Mouse (Mus musculus) midbrain, embryonic 14.5 days (tissue): ENCODE results near the gene 2010111I01Rik. TPM values are rescaled to one million over a fixed set of nuclear protein-coding genes. Genes with fewer than 3 reads are reported as not detected.
A peak's percentile ranks its signal among the peaks of the same experiment; 100 is the strongest.

Experiments
- ATAC-seq: fragments of 200-750 bp; cut with Nextera tagmentation; 2 replicates; pipeline ENCODE4 v1.8.0; 2017; ENCODE audit warnings: moderate number of reproducible peaks, moderate library complexity; ENCODE audit not compliant: low FRiP score, low TSS enrichment
- DNase-seq: peaks from one replicate; pipeline ENCODE4 v3.0.0-alpha.2; 2015
- H3K27ac ChIP-seq: fragments of 300-500 bp; sonication (generic); replicated peaks from 2 replicates; pipeline ENCODE4 v1.5.1; 2014; ENCODE audit warnings: mild to moderate bottlenecking, low read depth, low read length, moderate library complexity
- H3K27me3 ChIP-seq: fragments of 300-500 bp; sonication (generic); 2 replicates; pipeline ENCODE4 v1.6.1; 2014; ENCODE audit warnings: low read length, control low read depth, mixed read lengths; ENCODE audit not compliant: control insufficient read depth, insufficient read depth
- H3K36me3 ChIP-seq: fragments of 300-500 bp; sonication (generic); 2 replicates; pipeline ENCODE4 v1.6.1; 2014; ENCODE audit warnings: low read length, control low read depth; ENCODE audit not compliant: control insufficient read depth, insufficient read depth
- H3K4me1 ChIP-seq: fragments of 300-500 bp; sonication (generic); 2 replicates; pipeline ENCODE4 v1.6.1; 2014; ENCODE audit warnings: mild to moderate bottlenecking, antibody characterized with exemption, low read length, control low read depth; ENCODE audit not compliant: control insufficient read depth, insufficient read depth
- H3K4me2 ChIP-seq: fragments of 300-500 bp; sonication (generic); 2 replicates; pipeline ENCODE4 v1.6.1; 2014; ENCODE audit warnings: mild to moderate bottlenecking, low read length, moderate library complexity
- H3K4me3 ChIP-seq: fragments of 300-500 bp; sonication (generic); replicated peaks from 2 replicates; pipeline ENCODE4 v1.5.1; 2014; ENCODE audit warnings: low read depth, low read length
- H3K9ac ChIP-seq: fragments of 300-500 bp; sonication (generic); replicated peaks from 2 replicates; pipeline ENCODE4 v1.6.1; 2014; ENCODE audit warnings: mild to moderate bottlenecking, low read length, moderate library complexity
- H3K9me3 ChIP-seq: fragments of 300-500 bp; sonication (generic); 2 replicates; pipeline ENCODE4 v1.6.1; 2016; ENCODE audit warnings: low read length, control low read depth, mixed read lengths; ENCODE audit not compliant: control insufficient read depth
- WGBS: fragments of 180-500 bp; shearing (Covaris S2); extraction: QIAGEN DNeasy Blood & Tissue Kit; methylation state at CpG from one replicate; pipeline ENCODE4 v1.1.7; 2014; 5-methylcytosine and 5-hydroxymethylcytosine counted together
- polyA plus RNA-seq: library from polyadenylated mRNA; unstranded; fragments of >200 nt; fragmentation: Nextera tagmentation; extraction: Ambion mirVana; gene quantifications from 2 replicates; pipeline ENCODE4 v1.2.1, GENCODE M21; 2014

Gene 2010111I01Rik
- polyA plus RNA-seq, 1 experiment from 2014 or later = 32.0 TPM

DNA sequence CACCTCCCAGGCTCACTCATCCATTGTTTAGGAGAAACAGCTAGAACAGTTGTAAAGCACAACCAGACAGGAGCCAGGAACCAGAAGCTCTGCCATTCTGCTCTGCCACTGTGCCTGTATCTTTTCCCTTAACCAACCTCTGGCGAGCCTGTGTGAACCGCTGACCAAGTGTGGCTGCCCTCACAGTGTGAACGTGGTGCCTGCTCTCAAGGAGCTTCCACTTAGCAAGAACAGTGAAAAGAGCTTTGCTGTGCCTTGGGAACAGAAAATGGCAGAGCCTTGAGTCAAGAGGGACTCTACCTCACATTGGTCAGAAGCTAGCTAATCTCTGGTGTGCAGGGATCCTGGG, 207.4 kb downstream of the 2010111I01Rik start:
- Histone ChIP-seq H3K9ac (no peak overlapping the region), H3K27ac (no peak overlapping the region), H3K27me3 (no peaks in the 10 kb centered on the region), H3K4me3 (no peak overlapping the region), H3K9me3 (no peaks in the 10 kb centered on the region), H3K4me2 (no peak overlapping the region), H3K4me1 (peaks cover 5% of the 10 kb centered on the region), H3K36me3 (no peaks in the 10 kb centered on the region)
- ATAC-seq (no peak), DNase-seq (no peak)
- WGBS = 76% methylated on average over 3 of the region's 3 CpGs

DNA sequence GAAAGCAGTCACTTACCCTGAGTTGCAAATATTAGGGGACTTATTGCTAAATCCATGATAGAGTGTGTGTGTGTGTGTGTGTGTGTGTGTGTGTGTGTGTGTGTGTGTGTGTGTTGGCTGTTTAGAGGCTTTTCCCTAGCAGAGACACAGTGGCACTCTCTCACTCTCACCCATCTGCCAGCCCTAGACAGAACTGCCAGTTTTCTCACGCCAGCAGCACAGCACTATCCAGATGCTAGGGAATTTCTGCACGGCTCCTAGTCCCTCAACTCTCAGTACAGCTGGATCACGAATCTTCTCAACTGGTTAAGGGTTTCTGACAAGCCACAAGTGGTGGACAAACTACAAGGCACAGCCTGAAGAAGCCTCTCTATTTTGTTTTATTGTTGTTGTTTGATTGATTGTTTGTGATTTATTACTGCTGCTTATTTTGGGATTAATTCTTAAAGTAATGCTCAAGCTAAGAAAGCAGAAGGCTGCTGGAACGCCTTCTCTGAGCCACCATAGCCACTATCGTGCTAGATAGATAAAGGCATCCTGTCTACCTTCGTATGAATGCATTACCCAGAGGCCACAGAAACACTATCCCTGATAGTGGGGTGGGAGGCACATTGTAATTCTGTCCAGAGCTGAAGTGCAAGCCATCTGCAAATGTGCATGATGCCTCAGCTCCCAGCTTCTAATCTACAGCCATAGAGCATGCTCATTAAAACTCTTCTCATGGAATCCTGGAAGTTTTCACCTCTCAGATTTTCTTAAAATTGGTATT, 209.7 kb downstream of the 2010111I01Rik start:
- H3K4me1 ChIP-seq = peaks cover 5% of the 10 kb centered on the region
- no peak overlapping the region for H3K27ac ChIP-seq
- H3K9ac ChIP-seq = no peak overlapping the region
- ATAC-seq (no peak), DNase-seq (no peak)
- no peak overlapping the region for H3K4me3 ChIP-seq
- no peaks in the 10 kb centered on the region for H3K36me3 ChIP-seq
- no peak overlapping the region for H3K4me2 ChIP-seq
- H3K9me3 ChIP-seq = no peaks in the 10 kb centered on the region
- WGBS = 82% methylated on average over 6 of the region's 6 CpGs
- no peaks in the 10 kb centered on the region for H3K27me3 ChIP-seq

DNA sequence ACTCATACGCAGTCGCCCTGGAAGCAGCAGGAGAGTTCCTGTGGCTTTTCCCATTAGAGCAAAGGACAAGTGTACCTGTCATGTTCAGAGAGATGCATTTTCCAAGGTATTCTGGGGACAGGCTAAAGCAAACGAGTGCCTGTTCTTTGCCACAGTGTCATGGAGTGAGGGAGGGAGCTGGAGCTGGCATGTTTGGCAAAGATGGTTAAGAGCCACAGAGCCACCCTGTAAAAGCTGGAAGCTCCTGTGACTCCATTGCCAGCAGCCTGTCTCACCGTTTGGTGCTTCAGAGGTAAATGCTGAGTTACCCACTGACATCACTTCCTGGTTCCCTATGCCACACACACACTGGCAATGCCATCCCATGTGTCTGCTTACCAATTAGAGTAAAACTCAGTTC, 211.4 kb downstream of the 2010111I01Rik start:
- Histone ChIP-seq H3K9me3 (no peaks in the 10 kb centered on the region), H3K9ac (no peak overlapping the region), H3K27ac (no peak overlapping the region), H3K4me3 (no peak overlapping the region), H3K4me2 (no peak overlapping the region), H3K4me1 (peaks cover 5% of the 10 kb centered on the region), H3K27me3 (no peaks in the 10 kb centered on the region), H3K36me3 (no peaks in the 10 kb centered on the region)
- no peak for DNase-seq
- WGBS = 89% methylated on average over 4 of the region's 4 CpGs
- ATAC-seq = no peak

DNA sequence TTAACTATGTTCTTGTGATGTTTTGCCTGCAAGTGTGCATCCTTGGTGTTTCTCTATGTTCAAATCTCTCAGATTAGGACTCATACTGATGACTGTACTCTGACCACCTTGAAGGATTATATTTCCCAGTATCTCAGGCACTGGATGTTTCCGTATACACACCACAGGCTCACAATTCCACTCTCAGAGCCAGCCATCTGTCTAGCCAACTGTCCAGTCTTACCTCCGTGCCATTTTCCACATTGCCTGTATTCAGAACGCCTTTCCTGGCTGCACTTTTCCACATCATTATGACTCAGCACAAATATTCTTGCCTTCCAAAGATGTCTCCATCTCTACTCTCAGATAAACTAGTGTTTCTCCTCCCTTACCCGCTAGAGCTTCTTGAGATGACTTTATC, 212.5 kb downstream of the 2010111I01Rik start:
- Histone ChIP-seq H3K36me3 (no peaks in the 10 kb centered on the region), H3K9me3 (no peaks in the 10 kb centered on the region), H3K4me3 (no peak overlapping the region), H3K4me1 (no peaks in the 10 kb centered on the region), H3K9ac (no peak overlapping the region), H3K27me3 (no peaks in the 10 kb centered on the region), H3K4me2 (no peak overlapping the region), H3K27ac (no peak overlapping the region)
- ATAC-seq = no peak
- WGBS = 93% methylated on average over 4 of the region's 4 CpGs
- no peak for DNase-seq

DNA sequence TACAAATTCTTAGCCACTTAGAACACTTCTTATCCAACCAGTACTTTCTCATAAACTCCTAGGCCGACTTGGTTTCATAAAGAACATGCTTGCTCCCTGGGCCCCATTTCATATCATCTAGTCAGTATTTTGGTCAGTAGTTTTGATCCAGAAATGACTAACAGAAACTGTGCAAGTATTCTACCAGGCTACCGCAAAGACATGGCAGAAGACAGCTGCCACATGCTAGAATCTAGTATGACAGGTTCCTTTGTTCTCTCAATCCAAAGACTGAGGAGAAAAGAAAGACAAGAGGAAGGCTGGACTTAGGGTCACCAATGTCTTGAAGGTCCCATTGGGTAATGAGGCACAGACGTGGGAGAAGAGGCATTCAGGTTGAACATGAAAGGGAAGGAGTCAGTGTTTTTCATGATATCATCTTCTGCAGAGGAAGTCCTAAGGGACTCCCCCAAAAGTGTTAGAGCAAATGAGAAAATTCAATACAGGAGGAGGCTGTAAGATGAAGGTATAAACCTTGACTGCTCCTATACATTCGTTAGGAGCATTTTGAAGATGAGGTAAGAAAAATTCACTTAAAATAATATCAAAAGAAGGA, 216.0 kb downstream of the 2010111I01Rik start:
- no peak overlapping the region for H3K27ac ChIP-seq
- DNase-seq (no peak), ATAC-seq (no peak)
- H3K36me3 ChIP-seq = no peaks in the 10 kb centered on the region
- no peaks in the 10 kb centered on the region for H3K27me3 ChIP-seq
- H3K4me2 ChIP-seq = no peak overlapping the region
- H3K4me1 ChIP-seq = no peaks in the 10 kb centered on the region
- H3K9ac ChIP-seq = no peak overlapping the region
- H3K4me3 ChIP-seq = no peak overlapping the region
- H3K9me3 ChIP-seq = no peaks in the 10 kb centered on the region
- 83% methylated on average over 4 of the region's 4 CpGs for WGBS

DNA sequence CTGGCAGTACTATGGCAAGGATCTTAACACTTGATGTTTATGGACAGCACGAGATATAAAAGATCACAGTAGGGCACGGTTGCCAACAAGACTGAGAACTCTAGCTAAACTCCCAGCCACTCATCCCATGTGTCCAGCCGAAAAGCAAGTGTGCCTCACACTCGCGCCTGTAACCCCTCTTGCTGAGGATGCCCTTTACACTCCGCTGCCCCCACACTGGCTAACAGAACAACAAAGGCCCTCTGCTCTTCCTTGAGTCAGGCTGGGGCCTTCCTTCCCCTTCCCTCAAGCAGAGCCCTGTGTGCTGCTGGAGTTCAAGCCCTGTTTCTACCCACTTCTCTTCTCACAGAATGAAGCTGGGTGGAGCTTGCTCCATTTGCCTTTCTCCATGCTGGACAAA, 220.3 kb downstream of the 2010111I01Rik start:
- Histone ChIP-seq H3K9me3 (no peaks in the 10 kb centered on the region), H3K9ac (no peak overlapping the region), H3K36me3 (no peaks in the 10 kb centered on the region), H3K4me2 (no peak overlapping the region), H3K4me1 (no peaks in the 10 kb centered on the region; the same call in 1 of the 2 replicates), H3K27me3 (no peaks in the 10 kb centered on the region), H3K27ac (no peak overlapping the region), H3K4me3 (no peak overlapping the region)
- ATAC-seq (no peak), DNase-seq (no peak)
- WGBS = 51% methylated on average over 6 of the region's 6 CpGs

DNA sequence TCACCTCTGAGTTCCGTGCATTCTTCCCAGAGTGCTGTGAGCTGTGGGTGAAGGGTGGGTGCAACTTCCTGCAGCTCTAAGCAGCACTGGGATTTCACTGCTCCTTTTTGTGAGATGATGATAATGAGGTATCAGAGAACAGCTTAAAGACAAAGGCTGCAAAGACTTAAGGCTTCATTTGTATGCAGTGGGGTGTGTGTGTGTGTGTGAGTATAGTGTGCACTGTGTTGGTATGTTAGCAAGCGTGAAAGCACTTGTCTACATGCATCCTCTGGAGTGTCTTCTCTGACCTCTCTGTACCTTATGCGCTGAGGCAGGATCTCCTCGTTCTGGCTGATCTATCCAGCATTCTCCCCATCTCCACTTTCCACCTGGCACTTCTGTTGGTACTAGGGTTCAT, 221.5 kb downstream of the 2010111I01Rik start:
- Histone ChIP-seq H3K4me1 (no peaks in the 10 kb centered on the region; the same call in 1 of the 2 replicates), H3K36me3 (peaks cover 2% of the 10 kb centered on the region; the same call in 1 of the 2 replicates), H3K4me2 (no peak overlapping the region), H3K27ac (0 out of 2 replicates have a peak overlapping the region, but pooled peaks have one; percentile 1), H3K4me3 (no peak overlapping the region), H3K27me3 (no peaks in the 10 kb centered on the region), H3K9me3 (no peaks in the 10 kb centered on the region), H3K9ac (no peak overlapping the region)
- WGBS = 48% methylated on average over 4 of the region's 4 CpGs
- DNase-seq = peak; percentile 17
- ATAC-seq = 0 out of 2 replicates have a peak, but pooled peaks have one; percentile 40

DNA sequence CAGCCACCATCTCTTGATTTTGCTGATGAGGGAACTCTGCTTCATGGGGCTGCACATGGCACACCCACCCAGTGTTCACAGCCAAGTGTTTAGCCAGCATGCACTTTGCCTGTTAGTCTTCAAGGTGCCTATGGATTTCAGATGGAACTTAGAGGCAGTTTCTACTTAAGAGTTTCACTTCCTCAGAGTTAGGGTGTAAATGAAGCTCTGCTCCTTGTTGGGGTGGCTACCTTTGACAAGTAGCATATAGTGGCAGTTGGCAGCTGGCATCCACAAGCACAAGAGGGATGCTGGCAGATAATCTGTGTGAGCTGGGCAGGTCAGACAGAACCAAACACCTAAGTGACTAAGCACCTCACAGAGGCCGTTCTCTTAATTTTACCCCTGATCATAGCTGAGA, 221.9 kb downstream of the 2010111I01Rik start:
- H3K4me2 ChIP-seq = no peak overlapping the region
- no peak overlapping the region for H3K9ac ChIP-seq

More for the DNA sequence above, 221.9 kb downstream of the 2010111I01Rik start:
- 91% methylated on average over 1 of the region's 1 CpGs for WGBS
- no peaks in the 10 kb centered on the region for H3K9me3 ChIP-seq
- H3K4me3 ChIP-seq = no peak overlapping the region
- H3K27me3 ChIP-seq = no peaks in the 10 kb centered on the region
- H3K36me3 ChIP-seq = peaks cover 5% of the 10 kb centered on the region; the same call in 1 of the 2 replicates
- DNase-seq (no peak), ATAC-seq (no peak)
- no peaks in the 10 kb centered on the region; the same call in 1 of the 2 replicates for H3K4me1 ChIP-seq
- H3K27ac ChIP-seq = 0 out of 2 replicates have a peak overlapping the region, but pooled peaks have one; percentile 1
